In genomic region chr7:79578851-79579241, GRCm38 (mm10) we compare ENCODE assay signal across 8 mouse cellular contexts. TPM values are rescaled to one million over a fixed set of nuclear protein-coding genes. Genes with fewer than 3 reads are reported as not detected.
DNase-seq lines count a peak whose midpoint lies in the region; ATAC-seq lines count a peak whose summit lies in the region.

No protein-coding gene starts in this region.

- no peak overlapping the region for H3K27ac ChIP-seq in liver, embryonic 15.5 days (replicated peaks)
- H3K27ac ChIP-seq in stomach, embryonic 16.5 days (ENCODE audit: low read length), result peak overlapping the region; percentile 38; the same call in 1 of the 2 replicates

- no peak for ATAC-seq in liver, embryonic 15.5 days (ENCODE audit: insufficient read depth)
- ATAC-seq in stomach, embryonic 16.5 days (ENCODE audit: insufficient read depth, low FRiP score), result 0 out of 2 replicates have a peak, but pooled peaks have one; percentile 40

- under 1% methylated on average over 20 of the region's 20 CpGs for WGBS in liver, embryonic 15.5 days (ENCODE audit: insufficient replicate concordance)
- WGBS in stomach, embryonic 16.5 days, result 1% methylated on average over 20 of the region's 20 CpGs

- H3K36me3 ChIP-seq in liver, embryonic 15.5 days (replicated peaks), result no peaks in the 10 kb centered on the region
- H3K36me3 ChIP-seq in stomach, embryonic 16.5 days (ENCODE audit: control insufficient read depth, insufficient read depth, low read length), result no peaks in the 10 kb centered on the region

- intact Hi-C loops in left cerebral cortex, postnatal 10 days (cut with DNase I), result no loop called here
- intact Hi-C loops in left cerebral cortex, postnatal 25 days (cut with DNase I), result no loop called here
- intact Hi-C loops in gastrocnemius, postnatal 36 days (cut with DNase I), result no loop called here

- peak overlapping the region; percentile 46 for H3K4me2 ChIP-seq in liver, embryonic 15.5 days
- peak overlapping the region; percentile 55 for H3K4me2 ChIP-seq in stomach, embryonic 16.5 days (ENCODE audit: low read depth, low read length)

- peaks cover 81% of the 10 kb centered on the region for H3K27me3 ChIP-seq in liver, embryonic 15.5 days
- peaks cover 17% of the 10 kb centered on the region; the same call in 1 of the 2 replicates for H3K27me3 ChIP-seq in stomach, embryonic 16.5 days (ENCODE audit: control insufficient read depth, insufficient read depth, low read length)

- H3K9me3 ChIP-seq in liver, embryonic 15.5 days (replicated peaks), result no peaks in the 10 kb centered on the region
- H3K9me3 ChIP-seq in stomach, embryonic 16.5 days (replicated peaks; ENCODE audit: control insufficient read depth, low read length), result no peaks in the 10 kb centered on the region

- no peak overlapping the region for H3K9ac ChIP-seq in liver, embryonic 15.5 days
- H3K9ac ChIP-seq in stomach, embryonic 16.5 days (ENCODE audit: low read length), result peak overlapping the region; percentile 68

- peak; percentile 48 to 57 for DNase-seq in left cerebral cortex, postnatal 10 days (ENCODE audit: extremely low spot score in 1 of 2, low spot score in 2 of 2)
- no peak for DNase-seq in left cerebral cortex, postnatal 25 days (ENCODE audit: low spot score in 2 of 2)
- peak; percentile 63 for DNase-seq in embryo, embryonic 10 days (ENCODE audit: low spot score)
- DNase-seq in heart, postnatal 4 days, result peak; percentile 31
- no peak for DNase-seq in left cerebral cortex, adult 9 months (ENCODE audit: low spot score in 2 of 2)
- no peak for DNase-seq in gastrocnemius, postnatal 36 days

- peaks cover 6% of the 10 kb centered on the region; the same call in 1 of the 2 replicates for H3K4me1 ChIP-seq in liver, embryonic 15.5 days (replicated peaks)
- peaks cover 20% of the 10 kb centered on the region for H3K4me1 ChIP-seq in stomach, embryonic 16.5 days (ENCODE audit: control insufficient read depth, insufficient read depth, low read length)

- H3K4me3 ChIP-seq in liver, embryonic 15.5 days (replicated peaks), result no peak overlapping the region
- H3K4me3 ChIP-seq in stomach, embryonic 16.5 days (replicated peaks; ENCODE audit: low read length), result peak overlapping the region; percentile 36

RNA-seq across cellular contexts. Expression of gene Rhcg, which starts 38.6 kb away (rescaled TPM):
- total RNA-seq in left cerebral cortex, postnatal 10 days (2021), result 1 to 10 TPM; 1.5 to 3.2 TPM
- total RNA-seq in left cerebral cortex, postnatal 25 days (2021), result 1 to 10 TPM; 2.0 to 2.8 TPM
- total RNA-seq in heart, postnatal 4 days (2021), result not detected
- 0.24 TPM in 1 of 2 replicates, not detected in the other for polyA plus RNA-seq in liver, embryonic 15.5 days (2015; fragmentation: Nextera tagmentation; extraction: Ambion mirVana)
- 0.35 TPM in 1 of 2 replicates, not detected in the other for polyA plus RNA-seq in stomach, embryonic 16.5 days (2015; fragmentation: Nextera tagmentation; extraction: Ambion mirVana)
- total RNA-seq in gastrocnemius, postnatal 36 days (2021), result not detected

Comparison
In these comparisons a context has a peak if more than half of its experiments do, and no peak if none do; other contexts are left out.
1. DNase-seq: peak in left cerebral cortex, postnatal 10 days (2 of 2), embryo, embryonic 10 days (single experiment) and heart, postnatal 4 days (single experiment); none in left cerebral cortex, postnatal 25 days (0 of 2), left cerebral cortex, adult 9 months (0 of 2) and gastrocnemius, postnatal 36 days (0 of 2).